14 mouse cellular contexts compared by ENCODE assay signal in genomic region chr10:69532169-69532730, GRCm38 (mm10).
DNase-seq lines count a peak whose midpoint lies in the region; ATAC-seq and TF ChIP-seq lines count a peak whose summit lies in the region.
"Had no signal": no experiment of that assay in that cellular context is flagged by ENCODE, and none has a peak within 500 bp of the region (broad histone marks: within the 10 kb centered on the region; RNA-seq: fewer than 3 reads in every experiment).

No protein-coding gene starts in this region.

- DNase-seq in R1 (ENCODE audit: low read depth, low spot score): peak; percentile 71
- peak; percentile 53 for DNase-seq in kidney, postnatal 0 days (ENCODE audit: low spot score)
- peak; percentile 57 for DNase-seq in midbrain, embryonic 14.5 days
- no peak for DNase-seq in layer of hippocampus, postnatal 36 days
- no peak for DNase-seq in spleen, postnatal 10 days (ENCODE audit: low spot score in 2 of 2)
- DNase-seq in Muller cell, postnatal 12 days (ENCODE audit: inconsistent ontology term): no peak
- DNase-seq in adrenal gland, postnatal 4 days (ENCODE audit: low spot score in 2 of 2): no peak
- DNase-seq: cerebellum, adult 9-10 months; heart, adult 2 months; lung, adult 18-20 months had no signal

- TF ChIP-seq CTCF in kidney, postnatal 0 days (IDR thresholded peaks at IDR 0.05; ENCODE audit: low read depth): no peak

- H3K9ac ChIP-seq in hindbrain, embryonic 13.5 days: no peak overlapping the region
- no peak overlapping the region for H3K9ac ChIP-seq in kidney, postnatal 0 days (ENCODE audit: low read depth, low read length)
- no peak overlapping the region for H3K9ac ChIP-seq in midbrain, embryonic 14.5 days (replicated peaks; ENCODE audit: low read length)
- H3K9ac ChIP-seq: embryonic facial prominence, embryonic 13.5 days; forebrain, embryonic 15.5 days had no signal

- no peaks in the 10 kb centered on the region for H3K36me3 ChIP-seq in hindbrain, embryonic 13.5 days
- no peaks in the 10 kb centered on the region for H3K36me3 ChIP-seq in kidney, postnatal 0 days (ENCODE audit: insufficient read depth, low read length)
- no peaks in the 10 kb centered on the region for H3K36me3 ChIP-seq in midbrain, embryonic 14.5 days (ENCODE audit: control insufficient read depth, insufficient read depth, low read length)
- H3K36me3 ChIP-seq: embryonic facial prominence, embryonic 13.5 days; forebrain, embryonic 15.5 days had no signal

- H3K4me2 ChIP-seq in hindbrain, embryonic 13.5 days: peak overlapping the region; percentile 80
- H3K4me2 ChIP-seq in kidney, postnatal 0 days (ENCODE audit: low read length): no peak overlapping the region
- peak overlapping the region; percentile 76; the same call in 1 of the 2 replicates for H3K4me2 ChIP-seq in midbrain, embryonic 14.5 days (ENCODE audit: low read length)

- no peak for ATAC-seq in hindbrain, embryonic 13.5 days (ENCODE audit: low FRiP score)
- peak; percentile 46; the same call in 1 of the 2 replicates for ATAC-seq in kidney, postnatal 0 days (replicated peaks; ENCODE audit: low FRiP score, low read depth)
- no peak for ATAC-seq in midbrain, embryonic 14.5 days (ENCODE audit: low FRiP score, low TSS enrichment)
- ATAC-seq: CD4-positive, CD25-positive, alpha-beta regulatory T cell, adult 4 months; forebrain, embryonic 15.5 days had no signal

- peak overlapping the region; percentile 97 for H3K27ac ChIP-seq in hindbrain, embryonic 13.5 days
- peak overlapping the region; percentile 63; the same call in 1 of the 2 replicates for H3K27ac ChIP-seq in kidney, postnatal 0 days
- H3K27ac ChIP-seq in midbrain, embryonic 14.5 days (replicated peaks; ENCODE audit: low read depth, low read length): peak overlapping the region; percentile 96
- H3K27ac ChIP-seq: embryonic facial prominence, embryonic 13.5 days; heart, adult 2 months had no signal

- H3K4me3 ChIP-seq in hindbrain, embryonic 13.5 days: no peak overlapping the region
- no peak overlapping the region for H3K4me3 ChIP-seq in kidney, postnatal 0 days (replicated peaks; ENCODE audit: low read depth, low read length)
- no peak overlapping the region for H3K4me3 ChIP-seq in midbrain, embryonic 14.5 days (replicated peaks; ENCODE audit: low read depth, low read length)
- H3K4me3 ChIP-seq: embryonic facial prominence, embryonic 13.5 days; heart, adult 2 months had no signal

- no peaks in the 10 kb centered on the region for H3K27me3 ChIP-seq in hindbrain, embryonic 13.5 days
- H3K27me3 ChIP-seq in kidney, postnatal 0 days (ENCODE audit: insufficient read depth, low read length): no peaks in the 10 kb centered on the region
- no peaks in the 10 kb centered on the region for H3K27me3 ChIP-seq in midbrain, embryonic 14.5 days (ENCODE audit: control insufficient read depth, insufficient read depth, low read length)
- H3K27me3 ChIP-seq: embryonic facial prominence, embryonic 13.5 days; forebrain, embryonic 15.5 days had no signal

- WGBS in hindbrain, embryonic 13.5 days: 47% methylated on average over 10 of the region's 10 CpGs
- WGBS in kidney, postnatal 0 days: 40% methylated on average over 10 of the region's 10 CpGs
- WGBS in midbrain, embryonic 14.5 days: 61% methylated on average over 10 of the region's 10 CpGs

- no peaks in the 10 kb centered on the region for H3K9me3 ChIP-seq in hindbrain, embryonic 13.5 days
- H3K9me3 ChIP-seq in kidney, postnatal 0 days (replicated peaks; ENCODE audit: low read length): no peaks in the 10 kb centered on the region
- H3K9me3 ChIP-seq in midbrain, embryonic 14.5 days (ENCODE audit: control insufficient read depth, low read length): no peaks in the 10 kb centered on the region
- H3K9me3 ChIP-seq: embryonic facial prominence, embryonic 13.5 days; forebrain, embryonic 15.5 days had no signal

- H3K4me1 ChIP-seq in hindbrain, embryonic 13.5 days (replicated peaks): peaks cover 23% of the 10 kb centered on the region
- peaks cover 4% of the 10 kb centered on the region; the same call in 1 of the 2 replicates for H3K4me1 ChIP-seq in kidney, postnatal 0 days (replicated peaks; ENCODE audit: insufficient read depth, low read length)
- peaks cover 17% of the 10 kb centered on the region for H3K4me1 ChIP-seq in midbrain, embryonic 14.5 days (ENCODE audit: control insufficient read depth, insufficient read depth, low read length)

Comparison
In these comparisons a context has a peak if more than half of its experiments do, and no peak if none do; other contexts are left out.
1. DNase-seq: peak in R1 (single experiment), kidney, postnatal 0 days (single experiment) and midbrain, embryonic 14.5 days (single experiment); none in layer of hippocampus, postnatal 36 days (0 of 2), spleen, postnatal 10 days (0 of 2), Muller cell, postnatal 12 days (single experiment) and adrenal gland, postnatal 4 days (0 of 2).
2. Peak in every context shown above with its lines, with median percentiles within 50 percentile points of each other: H3K27ac ChIP-seq.